Comparison of ENCODE assay signal across 8 mouse cellular contexts in the genomic region with DNA sequence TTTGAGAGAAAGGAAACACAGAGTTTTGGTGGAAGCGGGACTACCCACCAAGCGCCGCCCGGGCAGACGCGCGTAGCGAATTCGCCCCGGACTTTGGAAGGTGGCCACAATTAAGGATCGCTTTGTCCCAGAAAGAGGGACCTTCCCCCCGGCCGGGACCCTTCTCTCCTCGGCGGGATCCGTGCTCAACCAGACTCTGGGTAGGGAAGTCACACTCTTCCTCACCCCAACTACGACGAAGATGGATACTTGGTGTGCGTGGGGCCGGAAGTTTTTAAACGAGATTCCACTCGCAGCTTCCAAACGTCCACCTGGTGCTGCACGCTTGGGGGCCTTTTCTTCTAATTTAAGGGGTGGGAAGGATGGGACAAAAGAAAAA. TPM values are rescaled to one million over a fixed set of nuclear protein-coding genes. Genes with fewer than 3 reads are reported as not detected.
DNase-seq lines count a peak whose midpoint lies in the region; ATAC-seq and TF ChIP-seq lines count a peak whose summit lies in the region.

No protein-coding gene starts in this region.

- peak overlapping the region; percentile 98 for H3K4me2 ChIP-seq in limb, embryonic 13.5 days (replicated peaks)

- H3K27ac ChIP-seq in thymus, adult 2 months (ENCODE audit: control insufficient read depth, insufficient read depth, low read length): no peak overlapping the region
- H3K27ac ChIP-seq in limb, embryonic 13.5 days: peak overlapping the region; percentile 96

- 7% methylated on average over 24 of the region's 24 CpGs for WGBS in thymus, adult 2 months
- WGBS in limb, embryonic 13.5 days: under 1% methylated on average over 24 of the region's 24 CpGs

- intact Hi-C loops in heart, postnatal 36 days (cut with DNase I): loop anchor here (2.0 kb wide), 2 partner anchors 75 to 119 kb away; no protein-coding TSS in a partner anchor

- peak overlapping the region; percentile 78 for H3K4me3 ChIP-seq in thymus, adult 2 months (ENCODE audit: control insufficient read depth, insufficient read depth, low read length)
- H3K4me3 ChIP-seq in limb, embryonic 13.5 days: peak overlapping the region; percentile 88

- peak overlapping the region; percentile 99 for H3K9ac ChIP-seq in limb, embryonic 13.5 days

- ATAC-seq in limb, embryonic 13.5 days (ENCODE audit: low FRiP score, low read depth): no peak
- ATAC-seq in activated CD4-positive, CD25-positive, alpha-beta regulatory T cell, adult 4 months: no peak

- no peak for TF ChIP-seq POLR2A in thymus, adult 2 months (IDR thresholded peaks at IDR 0.05; ENCODE audit: control insufficient read depth, extremely low read depth, insufficient read depth, low read length, poor library complexity)

- DNase-seq in adrenal gland, postnatal 14 days: peak; percentile 61
- no peak for DNase-seq in adrenal gland, postnatal 25 days
- DNase-seq in thymus, adult 2 months: peak; percentile 23
- no peak for DNase-seq in thymus, adult 18-20 months
- DNase-seq in heart, postnatal 36 days: peak; percentile 60 to 78
- DNase-seq in neural tube, embryonic 10.5 days (ENCODE audit: extremely low spot score, low spot score): peak; percentile 73

- H3K36me3 ChIP-seq in thymus, adult 2 months (ENCODE audit: control insufficient read depth, insufficient read depth, low read length): no peaks in the 10 kb centered on the region
- H3K36me3 ChIP-seq in limb, embryonic 13.5 days: peaks cover 6% of the 10 kb centered on the region; the same call in 1 of the 2 replicates

- no peaks in the 10 kb centered on the region for H3K27me3 ChIP-seq in thymus, adult 2 months (ENCODE audit: control insufficient read depth, insufficient read depth, low read length)
- no peaks in the 10 kb centered on the region for H3K27me3 ChIP-seq in limb, embryonic 13.5 days

- H3K4me1 ChIP-seq in thymus, adult 2 months (replicated peaks; ENCODE audit: control insufficient read depth, insufficient read depth, low read length): peaks cover 11% of the 10 kb centered on the region
- H3K4me1 ChIP-seq in limb, embryonic 13.5 days: peaks cover 58% of the 10 kb centered on the region

- no peaks in the 10 kb centered on the region for H3K9me3 ChIP-seq in limb, embryonic 13.5 days

- no peak for TF ChIP-seq CTCF in thymus, adult 2 months (IDR thresholded peaks at IDR 0.05; ENCODE audit: borderline replicate concordance, control insufficient read depth, extremely low read depth, insufficient read depth, low read length, poor library complexity)

RNA-seq across cellular contexts. Expression of gene Slc38a10, which starts 36.9 kb away (rescaled TPM):
- 105 and 115 TPM in 2 replicates for total RNA-seq in adrenal gland, postnatal 14 days (2021)
- total RNA-seq in adrenal gland, postnatal 25 days (2021): 122 and 163 TPM in 2 replicates
- polyA plus RNA-seq in thymus, adult 2 months (2012; rRNA removed): 165 and 167 TPM in 2 replicates
- 10 to 100 TPM; 79.8 to 81.1 TPM for total RNA-seq in heart, postnatal 36 days (2021)
- 86.4 and 94.5 TPM in 2 replicates for polyA plus RNA-seq in limb, embryonic 13.5 days (2015; fragmentation: Nextera tagmentation; extraction: Ambion mirVana)
- polyA plus RNA-seq in activated CD4-positive, CD25-positive, alpha-beta regulatory T cell, adult 4 months (2017; shearing (Covaris generic)): 10 to 100 TPM; 30.8 to 54.7 TPM

RNA-seq across cellular contexts. Expression of gene Bahcc1, which starts 44.7 kb away (rescaled TPM):
- 12.4 and 17.2 TPM in 2 replicates for total RNA-seq in adrenal gland, postnatal 14 days (2021)
- total RNA-seq in adrenal gland, postnatal 25 days (2021): 23.8 and 25.8 TPM in 2 replicates
- polyA plus RNA-seq in thymus, adult 2 months (2012; rRNA removed): 11.0 and 15.1 TPM in 2 replicates
- total RNA-seq in heart, postnatal 36 days (2021): 10 to 100 TPM in 1 of 2 experiments, 1 to 10 TPM in 1; 8.5 to 11.2 TPM
- 12.7 and 13.8 TPM in 2 replicates for polyA plus RNA-seq in limb, embryonic 13.5 days (2015; fragmentation: Nextera tagmentation; extraction: Ambion mirVana)
- polyA plus RNA-seq in activated CD4-positive, CD25-positive, alpha-beta regulatory T cell, adult 4 months (2017; shearing (Covaris generic)): not detected

Comparison
In these comparisons a context has a peak if more than half of its experiments do, and no peak if none do; other contexts are left out.
1. DNase-seq: peak in adrenal gland, postnatal 14 days (single experiment), thymus, adult 2 months (single experiment), heart, postnatal 36 days (2 of 2) and neural tube, embryonic 10.5 days (single experiment); none in adrenal gland, postnatal 25 days (single experiment) and thymus, adult 18-20 months (0 of 2).